Mouse (Mus musculus) ZHBTc4 (cell line): ENCODE data around the gene Fam19a1.
"Not testable (repeated sequence)": the region's sequence is repeated elsewhere in the genome, so short reads cannot be mapped to it uniquely, and the experiment has no call there.

Source experiments
- DNase-seq: peaks from one replicate; pipeline ENCODE4 v3.0.0-alpha.2; 2011; ENCODE audit warnings: low read depth, low spot score

Gene Fam19a1

DNA sequence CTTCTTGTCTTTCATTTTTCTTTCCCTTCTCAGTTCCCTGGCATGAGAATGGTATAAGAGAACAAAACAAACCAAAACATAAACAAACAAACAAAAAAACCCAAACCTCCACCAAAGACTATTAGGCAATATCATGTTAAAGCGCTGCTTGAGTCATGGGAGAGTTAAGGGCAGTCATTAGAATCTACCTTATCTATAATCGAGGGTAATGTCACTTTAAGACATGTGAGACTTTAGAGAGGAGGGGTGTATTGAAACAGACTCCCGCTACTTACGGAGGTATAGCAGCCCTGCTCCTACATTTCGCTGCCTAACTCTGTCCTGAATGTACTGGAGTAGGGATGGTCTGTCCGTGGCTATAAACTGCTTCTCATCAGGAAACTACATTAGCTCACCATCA is at the start of gene Fam19a1:
Gene Fam19a1 (plus strand): TSS at position 301 of the 400 bp plus-strand sequence.
- DNase-seq = no peak

DNA sequence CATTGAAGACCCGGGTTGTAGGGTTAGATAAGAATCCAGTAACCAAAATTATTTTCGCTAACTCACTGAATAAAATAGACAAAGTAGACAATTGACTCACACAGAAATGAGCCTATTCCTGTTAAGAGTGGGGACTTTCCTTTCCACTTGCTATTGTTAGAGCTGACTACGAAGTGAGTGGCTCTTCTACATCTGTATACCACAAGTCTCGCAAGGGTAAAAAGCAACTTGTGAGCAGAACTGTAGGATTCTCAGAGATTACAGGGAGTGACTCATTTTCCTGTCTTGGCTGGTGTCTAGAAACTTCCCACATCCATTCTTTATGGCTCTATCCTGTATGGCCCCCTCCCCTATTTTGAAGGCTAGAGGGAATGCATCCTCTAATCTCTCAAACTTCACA is 41.9 kb upstream of the Fam19a1 start:
- DNase-seq = no peak

DNA sequence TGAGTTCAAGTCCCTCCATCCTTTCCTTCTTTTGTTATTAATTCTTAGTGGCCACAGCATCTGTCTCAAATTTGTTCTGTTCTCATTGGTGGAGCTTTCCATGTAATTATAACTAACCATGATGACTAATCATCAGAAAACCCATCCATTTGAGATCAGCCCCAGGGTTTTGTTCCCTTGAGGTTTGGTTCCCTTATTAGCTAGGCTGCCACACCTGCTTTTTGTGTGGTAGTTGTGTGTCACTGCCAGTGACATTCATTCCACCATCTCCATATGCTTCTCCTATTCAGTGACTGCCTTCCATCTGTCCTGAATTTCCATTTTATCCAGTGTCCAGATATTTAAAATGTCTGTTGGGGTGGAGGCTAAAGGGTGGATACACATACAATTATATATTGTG is 41.4 kb upstream of the Fam19a1 start:
- DNase-seq = no peak

DNA sequence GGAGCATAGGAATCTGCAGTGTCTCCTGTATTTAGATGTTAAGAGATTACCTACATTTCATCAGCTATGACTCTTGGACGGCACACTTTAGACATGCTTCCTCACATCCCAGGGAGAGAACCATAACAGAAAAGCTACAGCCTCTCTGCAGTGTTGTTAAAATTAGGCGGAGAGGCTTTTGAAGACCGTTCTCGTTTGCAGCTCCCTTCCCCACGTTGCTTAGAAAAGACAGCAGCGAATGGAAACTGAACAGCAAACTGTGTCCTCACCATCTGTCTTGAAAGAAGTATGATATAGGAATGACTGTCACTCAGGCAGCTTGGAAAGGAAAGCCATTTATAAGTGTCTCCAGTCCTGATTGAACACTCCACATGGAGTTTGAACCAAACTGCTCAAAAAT is 23.0 kb upstream of the Fam19a1 start:
- no peak for DNase-seq

DNA sequence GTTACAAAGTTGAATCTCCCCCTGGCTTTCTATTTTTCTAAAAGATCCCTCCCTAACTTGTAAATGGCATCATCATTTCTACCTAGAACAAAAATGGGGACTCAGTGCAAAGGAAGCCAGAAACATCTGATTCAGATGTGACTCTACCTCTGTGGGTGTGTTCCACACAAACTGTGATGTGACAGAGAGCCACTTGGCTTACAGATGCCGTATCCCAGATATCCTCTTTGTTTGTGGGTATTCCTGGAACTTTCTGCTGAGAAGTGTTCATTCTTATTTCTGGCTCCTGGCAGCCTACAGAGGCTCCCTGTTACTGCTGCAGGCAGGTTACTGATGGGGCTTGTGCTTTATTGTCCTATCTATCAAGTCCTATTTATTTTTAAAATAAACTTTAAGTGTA is 19.2 kb upstream of the Fam19a1 start:
- DNase-seq = no peak

DNA sequence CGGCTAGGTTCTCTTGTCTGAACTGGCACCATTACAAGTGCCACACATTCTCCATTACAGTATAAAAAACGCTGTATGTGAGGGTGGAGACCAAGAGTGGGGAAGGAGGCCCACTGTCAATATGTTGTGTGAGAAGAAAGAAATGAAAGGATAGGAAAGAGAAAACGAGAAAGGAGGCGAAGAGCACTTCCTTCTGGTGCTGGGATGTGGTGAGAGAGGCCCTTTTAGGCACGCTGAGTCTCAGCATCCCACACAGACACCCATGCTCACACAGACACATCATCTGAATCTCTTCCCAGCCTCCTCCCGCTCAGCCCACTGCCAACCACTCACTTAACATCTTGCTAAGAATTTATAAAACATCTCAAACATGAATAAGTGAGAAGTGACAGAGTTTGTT is 14.7 kb upstream of the Fam19a1 start:
- no peak for DNase-seq

DNA sequence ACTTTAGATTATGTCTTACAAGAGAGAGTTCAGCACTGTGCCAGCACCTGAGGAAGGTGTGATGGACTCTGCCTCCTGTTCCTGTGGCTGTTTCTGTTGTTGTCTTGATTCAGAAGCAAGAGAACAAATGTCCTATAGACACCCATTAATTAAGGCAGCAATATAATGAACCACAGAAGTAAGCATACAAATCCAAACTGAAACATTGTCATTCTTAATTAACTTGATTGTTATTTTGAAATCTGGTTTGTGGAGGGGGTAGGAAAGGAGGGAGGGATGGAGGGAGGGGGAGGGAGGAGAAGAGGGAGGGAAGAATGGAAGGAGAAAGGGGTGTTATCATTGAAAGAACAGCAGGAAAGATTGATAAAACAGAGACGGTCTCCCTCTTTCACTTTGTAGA is 1.3 kb upstream of the Fam19a1 start:
- DNase-seq = no peak

DNA sequence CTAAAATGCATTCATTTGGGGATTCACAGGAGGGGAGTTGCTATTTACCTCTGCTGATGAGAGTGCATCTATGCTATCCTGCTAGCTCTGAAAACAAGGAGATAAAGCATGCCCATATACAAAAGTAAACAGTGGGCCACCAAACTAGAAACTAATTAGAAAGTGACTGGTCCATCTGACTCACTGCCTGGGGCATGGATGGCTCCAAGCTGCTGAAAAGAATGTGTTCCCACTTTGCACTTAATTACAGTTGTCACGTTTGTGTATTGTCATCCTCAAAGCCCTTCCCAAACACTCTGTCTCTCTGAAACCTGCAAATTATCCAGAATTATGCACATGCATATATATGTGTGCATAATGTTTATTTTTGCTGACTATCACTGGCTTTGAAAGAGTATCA is 1.2 kb downstream of the Fam19a1 start:
- DNase-seq = no peak

DNA sequence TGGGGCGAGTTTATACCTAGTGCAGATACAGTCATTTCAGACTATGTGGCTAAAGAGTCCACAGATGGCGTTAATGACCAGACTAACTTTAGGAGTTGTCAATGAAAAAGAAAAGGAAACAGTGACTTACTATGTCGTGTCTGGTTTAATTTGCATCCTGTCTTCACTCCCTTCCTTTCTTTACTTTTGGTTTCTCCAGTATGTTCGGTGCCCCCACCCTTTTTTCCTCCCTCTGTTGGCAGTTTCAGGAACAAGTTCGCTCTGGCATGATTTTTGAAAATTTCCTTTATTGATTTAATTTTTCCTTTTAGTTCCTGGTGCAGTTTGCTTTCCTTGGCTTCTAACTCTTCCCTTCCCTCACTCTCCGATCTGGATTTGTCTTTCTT is 3.2 kb downstream of the Fam19a1 start:
- no peak for DNase-seq

DNA sequence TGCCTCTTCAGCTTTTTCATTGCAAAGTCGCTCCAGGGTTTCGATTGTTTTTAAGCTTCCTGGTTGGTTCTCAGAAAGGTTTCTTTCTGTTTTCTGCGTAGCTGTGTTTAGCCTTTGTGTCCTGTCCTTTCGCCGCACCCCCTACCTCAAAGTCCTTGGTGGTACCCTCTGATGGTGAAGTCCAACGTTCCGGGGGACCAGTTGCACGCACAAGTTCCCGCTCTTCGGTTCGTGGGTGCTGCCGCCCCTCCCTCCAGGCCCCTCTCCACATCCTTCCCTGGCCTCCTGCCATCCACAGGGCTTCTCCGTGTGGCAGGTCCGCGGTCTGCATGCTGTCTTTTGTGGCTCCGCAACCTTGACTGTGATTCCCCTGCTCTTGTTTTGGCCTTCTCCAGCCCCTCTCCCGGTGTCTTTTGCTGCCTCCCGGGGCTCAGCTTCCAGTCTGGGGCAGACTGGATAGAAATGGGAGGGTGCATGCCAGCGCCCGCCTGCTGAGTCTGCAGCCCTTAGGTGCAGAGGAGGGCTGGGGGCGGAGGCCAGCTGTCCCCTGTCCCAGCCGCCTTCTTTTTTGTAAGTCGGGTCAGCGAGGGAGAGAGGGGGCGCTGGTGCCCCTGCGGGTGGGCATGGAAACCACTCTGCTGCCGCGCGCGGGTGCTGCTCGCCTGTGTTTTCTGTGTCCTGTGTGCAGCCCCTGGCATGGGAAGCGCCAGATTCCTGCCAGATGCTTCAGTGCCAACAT is 3.7 kb downstream of the Fam19a1 start:
- peak; percentile 59 for DNase-seq

DNA sequence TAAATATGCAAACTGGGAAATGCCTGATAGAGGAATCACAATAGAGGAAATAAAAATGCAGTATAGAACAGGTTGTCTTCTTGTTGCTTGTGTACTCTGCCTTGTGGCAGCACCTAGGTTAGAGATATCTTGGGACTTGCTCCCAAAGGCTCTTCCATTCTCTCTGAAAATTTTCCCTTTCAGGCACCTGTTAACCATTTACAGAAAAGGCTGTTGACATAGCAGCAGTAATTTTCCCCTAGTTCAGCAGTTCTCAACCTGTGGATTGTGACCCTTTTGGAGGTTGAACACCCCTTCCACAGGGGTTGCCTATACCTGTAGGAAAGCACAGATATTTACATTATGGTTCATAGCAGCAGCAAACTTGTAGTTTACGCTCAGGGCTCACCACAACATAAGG is 30.4 kb downstream of the Fam19a1 start:
- no peak for DNase-seq

DNA sequence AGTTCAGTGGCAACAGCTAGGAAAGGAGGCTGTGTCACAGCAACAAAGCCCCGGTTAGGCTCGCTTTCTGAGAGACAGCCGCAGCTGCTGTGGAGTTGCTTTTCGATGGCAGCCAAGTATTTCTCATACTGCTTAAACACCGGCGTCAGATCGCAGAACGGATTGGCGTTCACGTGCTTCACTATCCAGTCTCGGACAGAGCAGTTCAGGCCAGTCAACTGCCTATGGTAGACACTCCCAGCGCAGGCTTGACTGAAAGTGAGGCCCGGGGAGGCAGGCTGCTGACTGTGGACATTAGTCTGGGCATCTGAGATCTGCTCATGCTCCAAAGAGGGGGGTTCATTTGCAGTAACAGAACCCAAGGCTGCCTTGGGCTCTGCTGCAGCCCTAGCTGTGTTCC is 52.4 kb downstream of the Fam19a1 start:
- no peak for DNase-seq

DNA sequence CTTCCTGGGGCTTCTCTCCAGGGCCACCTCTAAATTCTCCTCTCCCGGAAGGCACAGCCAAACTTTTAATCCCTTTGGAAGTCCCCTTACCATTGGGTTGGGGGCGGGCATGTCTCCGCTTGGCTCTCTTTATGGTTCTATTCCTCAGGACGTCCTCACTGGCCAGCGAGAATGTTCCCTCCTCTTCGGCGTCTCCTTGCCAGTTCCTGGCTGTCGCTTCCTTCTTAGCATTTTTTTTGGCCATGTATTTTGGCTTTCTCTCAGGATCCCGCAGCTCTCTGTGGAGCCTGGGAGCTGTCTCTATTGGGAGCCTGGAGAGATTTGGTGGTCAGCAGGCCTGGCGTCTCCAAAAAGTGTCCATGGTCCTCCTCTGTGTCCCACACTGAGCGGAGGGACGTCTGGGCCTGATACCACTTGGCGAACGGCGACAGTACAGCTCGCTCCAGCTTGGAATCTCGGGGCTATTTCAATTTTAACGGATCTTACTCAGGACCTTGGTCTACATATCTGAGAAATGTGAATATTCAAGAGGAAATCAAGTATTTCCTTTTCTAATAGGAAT is 52.9 kb downstream of the Fam19a1 start, which contains the start of gene 1700123L14Rik:
Gene 1700123L14Rik (minus strand): TSS at position 426 of the 562 bp plus-strand sequence.
- DNase-seq = no peak

DNA sequence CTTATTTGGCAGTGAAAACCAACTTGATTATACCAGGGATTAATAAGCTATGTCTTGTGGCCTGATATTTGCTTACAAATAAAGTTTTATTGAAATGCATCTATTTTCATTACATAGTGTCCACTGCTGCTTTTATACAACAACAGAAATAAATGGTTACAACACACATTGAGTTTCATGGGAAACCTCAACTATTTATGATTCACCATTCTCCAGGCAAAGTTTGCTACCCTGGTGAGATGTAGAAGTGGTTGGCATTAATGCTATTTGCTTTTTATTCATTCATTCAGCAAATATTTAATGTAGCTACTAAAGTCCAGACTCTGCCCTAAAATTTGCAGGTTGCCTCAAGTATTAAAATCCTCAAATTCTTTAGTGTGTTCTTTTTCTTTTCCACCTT is 54.1 kb downstream of the Fam19a1 start:
- DNase-seq = no peak

DNA sequence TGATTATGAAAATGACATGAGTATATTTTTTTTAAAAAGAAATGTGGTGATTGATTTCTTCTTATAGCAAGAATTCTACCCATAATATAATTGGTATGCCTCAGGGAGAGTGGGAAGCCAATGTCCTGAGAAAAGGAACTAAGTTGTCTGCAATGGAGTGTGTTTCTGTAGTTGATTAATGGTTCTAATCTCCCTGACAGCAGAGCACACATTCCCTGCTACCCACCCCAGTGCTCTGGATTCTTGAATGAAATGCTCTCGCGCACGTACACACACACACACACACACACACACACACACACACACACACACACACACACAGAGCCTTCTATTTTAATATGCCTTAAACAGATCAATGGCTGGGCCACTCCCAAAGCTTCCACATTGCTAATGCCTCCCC is 60.7 kb downstream of the Fam19a1 start:
- no peak for DNase-seq

DNA sequence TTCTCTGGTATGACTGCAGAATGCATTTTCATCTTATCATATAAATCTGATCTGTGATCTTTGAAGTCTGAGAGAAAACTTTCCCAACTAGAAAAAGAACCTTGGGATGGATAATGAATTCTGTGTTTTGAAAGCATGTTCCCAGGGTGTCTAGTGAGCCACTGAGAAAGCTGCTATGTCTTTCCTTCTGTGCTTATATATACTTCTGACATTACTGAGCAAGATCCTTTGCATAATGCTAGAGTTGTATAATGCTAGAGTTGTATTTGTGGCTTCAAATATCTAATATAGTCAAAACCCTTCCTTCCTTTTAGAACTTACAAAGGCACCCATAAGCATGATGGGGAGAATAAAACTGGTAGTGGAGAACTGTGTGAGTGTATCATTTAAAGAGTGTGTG is 65.6 kb downstream of the Fam19a1 start:
- no peak for DNase-seq

DNA sequence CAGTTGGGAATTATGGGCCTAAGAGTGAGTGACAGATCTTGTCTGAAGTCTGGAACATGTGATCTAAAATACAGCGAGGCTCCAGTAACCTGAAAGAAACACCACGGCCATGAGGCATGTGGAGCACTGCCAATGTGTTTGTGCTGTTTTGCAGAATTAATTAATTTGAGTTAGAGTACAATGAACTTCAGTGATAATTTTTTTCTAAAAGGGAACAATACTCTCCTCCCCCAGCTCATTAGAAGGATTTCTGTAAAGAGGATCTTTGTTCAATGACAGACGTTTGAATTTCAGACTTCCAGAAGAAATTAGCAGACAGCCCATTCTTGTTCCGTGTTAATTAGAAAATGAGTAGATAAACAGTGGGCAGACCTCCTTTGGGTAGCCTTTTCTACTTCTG is 70.4 kb downstream of the Fam19a1 start:
- DNase-seq = no peak

DNA sequence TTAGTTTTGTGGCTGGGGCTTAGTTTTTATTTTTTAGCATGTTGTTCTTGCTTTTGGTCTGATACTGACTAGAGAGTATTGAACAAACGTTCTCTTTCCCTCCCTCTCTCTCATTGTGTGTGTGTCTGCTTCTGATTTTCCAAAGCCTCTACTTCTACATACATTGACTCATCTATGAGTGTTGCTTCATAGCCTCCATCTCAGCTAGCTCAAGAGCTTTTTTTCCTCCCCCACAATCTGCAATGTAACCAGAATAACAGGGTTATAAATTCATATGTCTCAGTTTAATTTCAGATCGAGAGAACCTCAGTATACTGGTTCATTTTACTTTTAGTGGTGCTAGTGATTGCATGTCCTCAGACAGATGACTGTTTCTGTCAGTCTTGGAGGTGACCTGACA is 73.6 kb downstream of the Fam19a1 start:
- no peak for DNase-seq

DNA sequence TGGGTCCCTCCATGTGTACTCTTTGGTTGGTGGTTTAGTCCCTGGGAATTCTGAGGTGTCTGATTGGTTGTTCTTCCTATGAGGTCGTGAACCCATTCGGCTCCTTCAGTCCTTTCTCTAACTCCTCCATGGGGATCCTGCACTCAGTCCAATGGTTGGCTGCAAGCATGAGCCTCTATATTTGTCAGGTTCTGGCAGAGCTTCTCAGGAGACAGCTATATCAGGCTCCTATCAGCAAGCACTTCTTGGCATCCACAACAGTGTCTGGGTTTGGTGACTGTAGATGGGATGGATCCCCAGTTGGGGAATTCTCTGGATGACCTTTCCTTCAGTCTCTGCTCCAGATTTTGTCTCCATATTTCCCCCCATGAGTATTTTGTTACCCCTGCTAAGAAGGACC is 86.0 kb downstream of the Fam19a1 start:
- not testable (repeated sequence) for DNase-seq

DNA sequence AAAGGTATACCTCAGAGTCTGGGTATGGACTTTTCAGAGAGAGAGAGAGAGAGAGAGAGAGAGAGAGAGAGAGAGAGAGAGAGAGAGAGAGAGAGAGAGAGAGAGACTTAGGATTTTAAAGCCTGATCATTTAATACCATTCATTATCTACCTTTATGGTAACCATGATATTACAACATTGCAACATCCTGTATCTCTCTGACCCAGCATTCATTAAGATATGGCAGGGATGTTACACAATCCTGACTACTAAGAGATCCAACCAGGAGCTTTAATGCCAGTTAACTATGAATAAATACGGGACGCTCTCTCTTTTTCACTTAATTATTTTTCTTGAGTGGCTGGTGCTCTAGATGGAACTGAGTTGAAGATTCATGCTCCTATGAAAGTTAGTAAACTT is 92.4 kb downstream of the Fam19a1 start:
- DNase-seq = no peak

DNA sequence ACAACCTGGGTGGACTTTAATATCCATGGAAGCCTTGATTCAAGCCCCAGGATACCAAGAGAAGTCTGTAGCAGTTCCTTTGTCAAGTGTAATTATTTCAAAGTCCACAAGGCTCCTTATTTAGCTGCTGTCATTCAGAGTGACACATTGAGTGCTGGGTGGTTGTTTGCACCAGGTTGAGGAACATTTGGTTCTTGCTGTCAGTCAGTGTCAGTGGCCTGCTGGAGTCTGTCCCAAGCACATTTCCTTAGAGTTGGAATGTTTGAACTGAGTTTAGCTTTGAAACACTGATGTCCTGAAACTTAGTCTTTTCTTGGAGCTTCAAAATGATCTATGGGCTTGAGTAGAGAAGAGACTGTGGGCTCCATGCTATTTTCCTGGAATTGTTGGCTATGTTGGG is 121.9 kb downstream of the Fam19a1 start:
- no peak for DNase-seq

DNA sequence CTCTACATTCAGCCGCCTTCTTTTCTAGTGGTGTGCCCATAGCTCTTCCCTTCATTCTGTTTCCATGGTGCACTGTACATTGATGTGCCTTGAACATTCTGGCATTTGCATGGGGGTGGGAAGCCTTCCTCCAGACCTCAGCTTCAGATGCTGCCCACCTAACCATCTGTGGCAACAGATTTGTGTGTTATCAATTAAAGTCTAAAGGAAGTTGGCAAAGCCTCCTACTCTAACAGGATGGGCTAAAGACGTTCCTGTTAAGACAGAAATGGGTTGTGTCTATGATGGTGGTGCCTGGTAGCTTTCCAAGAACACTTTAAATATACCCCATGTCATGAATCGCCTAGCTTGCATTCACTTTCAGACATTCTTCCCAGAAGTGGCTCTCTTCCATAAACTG is 131.4 kb downstream of the Fam19a1 start:
- DNase-seq = no peak

DNA sequence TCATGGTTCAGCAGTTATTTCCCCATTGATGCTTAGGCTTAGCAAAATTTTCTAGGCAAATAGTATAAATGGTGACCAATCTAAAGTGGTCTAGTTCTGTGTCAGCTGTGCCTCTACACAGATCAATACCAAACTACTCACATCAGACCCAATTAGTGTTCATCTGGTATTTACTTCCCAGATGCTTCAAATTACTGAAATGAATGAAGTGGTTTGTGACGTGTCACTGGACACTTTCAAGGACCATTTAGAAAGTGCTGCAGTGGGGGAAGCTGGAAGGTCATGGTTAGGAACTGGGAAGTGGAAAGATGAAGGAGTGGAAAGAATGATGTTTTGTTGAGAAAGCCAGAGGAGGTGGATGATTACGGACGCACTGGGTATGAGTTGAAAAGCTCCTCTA is 139.0 kb downstream of the Fam19a1 start:
- DNase-seq = no peak

DNA sequence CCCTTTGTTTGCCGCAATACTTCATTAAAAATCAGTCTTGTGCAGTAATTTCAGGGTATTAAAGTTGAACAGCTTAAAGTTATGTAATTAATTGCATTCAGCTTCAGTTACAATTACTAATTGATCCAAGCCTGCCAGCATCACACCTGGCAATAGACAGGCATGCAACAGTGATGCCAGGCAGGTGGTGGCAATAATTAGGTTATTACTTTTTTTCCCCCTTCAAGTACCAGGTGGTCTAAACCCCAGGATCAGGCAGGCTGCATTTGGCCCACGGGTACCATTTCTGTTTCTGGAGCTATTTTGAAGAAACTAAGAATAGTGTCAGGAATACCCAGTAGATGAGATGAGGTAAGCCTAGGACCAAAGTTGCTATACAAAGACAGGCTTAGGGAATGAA is 141.9 kb downstream of the Fam19a1 start:
- no peak for DNase-seq
